Mouse (Mus musculus): ENCODE data around the gene 2410015M20Rik. TPM values are rescaled to one million over a fixed set of nuclear protein-coding genes. Genes with fewer than 3 reads are reported as not detected.

Gene 2410015M20Rik
- polyA plus RNA-seq, 1 experiment: 250 TPM

- H3K36me3 ChIP-seq (ENCODE audit: control insufficient read depth, insufficient read depth): peaks cover 80% of the 10 kb centered on the region
- H3K4me3 ChIP-seq (ENCODE audit: insufficient read depth, poor library complexity, severe bottlenecking): no peak overlapping the region
- H3ac ChIP-seq (ENCODE audit: control insufficient read depth, insufficient read length, low read depth): no peak overlapping the region
- no peaks in the 10 kb centered on the region for H3K79me3 ChIP-seq (ENCODE audit: low read depth)
- peaks cover 14% of the 10 kb centered on the region for H3K79me2 ChIP-seq (ENCODE audit: control insufficient read depth, insufficient read depth)
- no peaks in the 10 kb centered on the region for H3K27me3 ChIP-seq (ENCODE audit: control insufficient read depth, insufficient read depth, insufficient read length)
- TF ChIP-seq CEBPB (IDR thresholded peaks at IDR 0.05; ENCODE audit: low read depth) (no peak), USF1 (IDR thresholded peaks at IDR 0.05; ENCODE audit: low read depth) (no peak), MAX (IDR thresholded peaks at IDR 0.05) (no peak), FOSL1 (IDR thresholded peaks at IDR 0.05; ENCODE audit: insufficient read depth, low read length, poor library complexity, severe bottlenecking) (no peak), MYOD1 (IDR thresholded peaks at IDR 0.05; ENCODE audit: control insufficient read depth, insufficient read length, low read depth) (no peak), MYOG (IDR thresholded peaks at IDR 0.05; ENCODE audit: control insufficient read depth, extremely low read depth, insufficient read length) (no peak), CTCF (IDR thresholded peaks at IDR 0.05; ENCODE audit: control insufficient read depth, insufficient read depth, insufficient read length) (no peak)
Observed at GRCm38 (mm10) chr17:56603186-56604069, 6.1 kb downstream of the 2410015M20Rik start.

DNA sequence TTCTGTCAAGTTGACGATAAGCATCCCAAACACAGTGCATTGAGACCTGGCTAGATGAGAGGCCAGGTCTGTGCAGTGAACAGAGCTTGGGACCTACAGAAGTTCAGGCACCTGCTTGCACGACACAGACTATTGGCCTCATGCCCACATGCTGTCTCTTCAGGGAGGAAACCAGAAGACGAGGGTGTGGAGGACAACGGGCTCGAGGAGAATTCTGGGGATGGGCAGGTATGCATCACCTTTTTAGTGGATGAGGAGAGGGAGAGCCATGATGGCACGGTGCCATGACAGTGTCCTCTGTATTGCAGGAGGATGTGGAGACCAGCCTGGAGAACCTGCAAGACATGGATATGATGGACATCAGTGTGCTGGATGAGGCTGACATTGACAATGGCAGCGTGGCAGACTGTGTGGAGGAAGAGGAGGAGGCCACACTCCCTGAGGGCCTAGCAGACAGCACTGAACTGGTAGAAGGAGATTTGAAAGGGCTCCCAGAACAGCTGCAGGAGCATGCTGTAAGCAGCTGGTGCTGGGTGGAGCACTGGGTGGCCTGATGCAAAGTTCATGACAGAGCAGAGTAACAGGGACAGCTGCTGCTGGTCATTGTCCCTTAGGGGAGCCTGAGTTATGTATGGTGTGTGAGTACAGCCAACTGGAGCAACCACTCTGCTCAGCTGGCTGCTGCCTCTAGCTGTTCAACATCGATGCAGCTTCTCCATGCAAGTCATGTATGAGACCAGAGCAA is 15.9 kb downstream of the 2410015M20Rik start:
- no peak overlapping the region for H3ac ChIP-seq (ENCODE audit: control insufficient read depth, insufficient read length, low read depth)
- H3K4me3 ChIP-seq (ENCODE audit: insufficient read depth, poor library complexity, severe bottlenecking): no peak overlapping the region
- TF ChIP-seq USF1 (IDR thresholded peaks at IDR 0.05; ENCODE audit: low read depth) (no peak), CEBPB (IDR thresholded peaks at IDR 0.05; ENCODE audit: low read depth) (no peak), MAX (IDR thresholded peaks at IDR 0.05) (no peak), FOSL1 (IDR thresholded peaks at IDR 0.05; ENCODE audit: insufficient read depth, low read length, poor library complexity, severe bottlenecking) (no peak), MYOD1 (IDR thresholded peaks at IDR 0.05; ENCODE audit: control insufficient read depth, insufficient read length, low read depth) (peak; percentile 79), CTCF (IDR thresholded peaks at IDR 0.05; ENCODE audit: control insufficient read depth, insufficient read depth, insufficient read length) (no peak), MYOG (IDR thresholded peaks at IDR 0.05; ENCODE audit: control insufficient read depth, extremely low read depth, insufficient read length) (no peak)
- H3K36me3 ChIP-seq (ENCODE audit: control insufficient read depth, insufficient read depth): peaks cover 94% of the 10 kb centered on the region
- H3K79me2 ChIP-seq (ENCODE audit: control insufficient read depth, insufficient read depth): peaks cover 78% of the 10 kb centered on the region
- peaks cover 69% of the 10 kb centered on the region for H3K79me3 ChIP-seq (ENCODE audit: low read depth)
- no peaks in the 10 kb centered on the region for H3K27me3 ChIP-seq (ENCODE audit: control insufficient read depth, insufficient read depth, insufficient read length)

DNA sequence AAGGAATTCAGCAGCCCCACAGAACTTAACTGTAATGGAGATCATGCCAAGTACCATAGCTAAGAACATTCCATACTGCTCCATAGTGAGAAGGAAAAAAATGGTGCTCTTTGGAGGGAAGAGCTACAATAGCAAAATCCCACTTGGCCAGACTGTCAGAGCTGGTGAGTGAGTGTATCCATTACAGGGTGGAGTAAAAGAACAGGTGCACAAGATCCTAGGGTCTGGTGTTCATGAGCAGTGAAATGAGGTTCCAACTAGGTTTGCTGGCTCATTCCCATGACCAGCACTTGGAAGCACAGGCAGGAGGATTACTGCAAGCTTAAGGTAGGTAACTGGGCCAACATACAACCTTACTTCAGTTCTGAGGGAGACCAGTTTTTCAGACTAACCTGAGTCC is 17.0 kb downstream of the 2410015M20Rik start:
- peaks cover 98% of the 10 kb centered on the region for H3K36me3 ChIP-seq (ENCODE audit: control insufficient read depth, insufficient read depth)
- TF ChIP-seq MYOG (IDR thresholded peaks at IDR 0.05; ENCODE audit: control insufficient read depth, extremely low read depth, insufficient read length): no peak
- TF ChIP-seq USF1 (IDR thresholded peaks at IDR 0.05; ENCODE audit: low read depth): no peak
- TF ChIP-seq CEBPB (IDR thresholded peaks at IDR 0.05; ENCODE audit: low read depth): no peak
- TF ChIP-seq CTCF (IDR thresholded peaks at IDR 0.05; ENCODE audit: control insufficient read depth, insufficient read depth, insufficient read length): no peak
- TF ChIP-seq MAX (IDR thresholded peaks at IDR 0.05): no peak
- no peak for TF ChIP-seq FOSL1 (IDR thresholded peaks at IDR 0.05; ENCODE audit: insufficient read depth, low read length, poor library complexity, severe bottlenecking)
- TF ChIP-seq MYOD1 (IDR thresholded peaks at IDR 0.05; ENCODE audit: control insufficient read depth, insufficient read length, low read depth): no peak
- H3ac ChIP-seq (ENCODE audit: control insufficient read depth, insufficient read length, low read depth): no peak overlapping the region
- peaks cover 81% of the 10 kb centered on the region for H3K79me3 ChIP-seq (ENCODE audit: low read depth)
- H3K79me2 ChIP-seq (ENCODE audit: control insufficient read depth, insufficient read depth): peaks cover 90% of the 10 kb centered on the region
- no peaks in the 10 kb centered on the region for H3K27me3 ChIP-seq (ENCODE audit: control insufficient read depth, insufficient read depth, insufficient read length)
- no peak overlapping the region for H3K4me3 ChIP-seq (ENCODE audit: insufficient read depth, poor library complexity, severe bottlenecking)

DNA sequence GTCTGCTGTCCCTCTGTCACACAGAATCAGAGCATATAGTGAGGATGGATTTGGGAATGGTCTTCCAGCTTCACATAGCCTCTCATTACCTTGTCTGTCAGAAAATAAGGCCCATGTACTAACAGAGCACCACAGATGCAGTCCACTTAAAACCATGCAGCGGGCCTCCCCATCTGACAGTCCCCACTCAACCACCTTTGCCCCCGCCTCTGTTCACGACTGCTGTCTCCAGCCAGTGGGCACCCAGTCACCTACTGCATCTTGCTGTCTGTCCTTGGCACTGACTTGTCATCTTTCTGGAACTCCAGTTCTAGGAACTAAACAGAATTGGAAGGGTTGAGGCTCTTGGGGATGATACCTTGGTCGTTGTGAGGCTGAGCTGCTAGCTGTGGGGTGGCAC is 20.6 kb downstream of the 2410015M20Rik start:
- peaks cover 73% of the 10 kb centered on the region for H3K36me3 ChIP-seq (ENCODE audit: control insufficient read depth, insufficient read depth)
- no peak overlapping the region for H3ac ChIP-seq (ENCODE audit: control insufficient read depth, insufficient read length, low read depth)
- peaks cover 95% of the 10 kb centered on the region for H3K79me2 ChIP-seq (ENCODE audit: control insufficient read depth, insufficient read depth)
- H3K79me3 ChIP-seq (ENCODE audit: low read depth): peaks cover 87% of the 10 kb centered on the region
- H3K4me3 ChIP-seq (ENCODE audit: insufficient read depth, poor library complexity, severe bottlenecking): no peak overlapping the region
- H3K27me3 ChIP-seq (ENCODE audit: control insufficient read depth, insufficient read depth, insufficient read length): no peaks in the 10 kb centered on the region
- TF ChIP-seq MYOG (IDR thresholded peaks at IDR 0.05; ENCODE audit: control insufficient read depth, extremely low read depth, insufficient read length) (no peak), CTCF (IDR thresholded peaks at IDR 0.05; ENCODE audit: control insufficient read depth, insufficient read depth, insufficient read length) (no peak), FOSL1 (IDR thresholded peaks at IDR 0.05; ENCODE audit: insufficient read depth, low read length, poor library complexity, severe bottlenecking) (no peak), USF1 (IDR thresholded peaks at IDR 0.05; ENCODE audit: low read depth) (no peak), MAX (IDR thresholded peaks at IDR 0.05) (no peak), CEBPB (IDR thresholded peaks at IDR 0.05; ENCODE audit: low read depth) (no peak), MYOD1 (IDR thresholded peaks at IDR 0.05; ENCODE audit: control insufficient read depth, insufficient read length, low read depth) (no peak)

DNA sequence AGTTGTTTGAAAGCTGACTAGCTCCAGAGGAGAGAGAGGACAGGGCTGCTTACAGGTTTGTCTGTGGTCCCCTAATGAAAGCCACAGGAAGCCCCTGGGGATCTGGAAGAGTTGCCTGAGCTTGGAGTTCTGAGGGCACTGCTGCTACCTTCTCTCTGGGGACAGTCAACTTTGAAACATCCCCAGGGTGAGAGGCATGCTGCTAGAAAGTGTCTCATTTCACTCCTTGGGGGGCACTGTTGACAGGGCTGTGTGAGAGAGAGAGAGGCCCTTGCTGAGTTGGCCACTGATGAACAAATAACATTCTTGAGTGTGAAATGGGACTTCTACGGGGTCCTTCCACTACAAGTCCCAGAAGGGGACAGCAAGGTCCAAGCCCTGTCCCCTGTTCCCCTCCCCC is 21.8 kb downstream of the 2410015M20Rik start:
- Histone ChIP-seq H3ac (ENCODE audit: control insufficient read depth, insufficient read length, low read depth) (no peak overlapping the region), H3K27me3 (ENCODE audit: control insufficient read depth, insufficient read depth, insufficient read length) (no peaks in the 10 kb centered on the region), H3K36me3 (ENCODE audit: control insufficient read depth, insufficient read depth) (peaks cover 68% of the 10 kb centered on the region), H3K4me3 (ENCODE audit: insufficient read depth, poor library complexity, severe bottlenecking) (no peak overlapping the region), H3K79me2 (ENCODE audit: control insufficient read depth, insufficient read depth) (peaks cover 95% of the 10 kb centered on the region), H3K79me3 (ENCODE audit: low read depth) (peaks cover 87% of the 10 kb centered on the region)
- TF ChIP-seq CTCF (IDR thresholded peaks at IDR 0.05; ENCODE audit: control insufficient read depth, insufficient read depth, insufficient read length) (no peak), MYOG (IDR thresholded peaks at IDR 0.05; ENCODE audit: control insufficient read depth, extremely low read depth, insufficient read length) (no peak), CEBPB (IDR thresholded peaks at IDR 0.05; ENCODE audit: low read depth) (no peak), MAX (IDR thresholded peaks at IDR 0.05) (no peak), FOSL1 (IDR thresholded peaks at IDR 0.05; ENCODE audit: insufficient read depth, low read length, poor library complexity, severe bottlenecking) (no peak), MYOD1 (IDR thresholded peaks at IDR 0.05; ENCODE audit: control insufficient read depth, insufficient read length, low read depth) (no peak), USF1 (IDR thresholded peaks at IDR 0.05; ENCODE audit: low read depth) (no peak)
